Mouse (Mus musculus) effector memory CD4-positive, alpha-beta T cell, adult 7 months (primary cell): Measurements from ENCODE around the gene Dhfr. TPM values are rescaled to one million over a fixed set of nuclear protein-coding genes. Genes with fewer than 3 reads are reported as not detected.

Experiments
- polyA plus RNA-seq: library from polyadenylated mRNA; unstranded; fragments of 100-300 nt; shearing (Covaris generic); gene quantifications from one replicate; pipeline ENCODE4 v1.2.1, GENCODE M21; 2017

The Dhfr gene
- polyA plus RNA-seq = 1.0 TPM

GRCm38 (mm10) chr13:92354456-92355271 lies at the start of gene Dhfr, which contains the start of gene Msh3:
TSS of gene Dhfr (plus strand) at chr13:92354726.
TSS of gene Msh3 (minus strand) at chr13:92355003.

GRCm38 (mm10) chr13:92305680-92306079 lies 48.8 kb upstream of the Dhfr start, which contains the start of gene Gm20379:
TSS of gene Gm20379 (plus strand) at chr13:92305980.

GRCm38 (mm10) chr13:92425758-92426264 lies 71.3 kb downstream of the Dhfr start, which contains the start of gene Ankrd34b:
TSS of gene Ankrd34b (plus strand) at chr13:92425896.

Other genes starting within 250 kb of the Dhfr start
- gene Rasgrf2, start 223.1 kb upstream of the Dhfr start, polyA plus RNA-seq = 3.2 TPM
- gene Gm20379, start 48.7 kb upstream of the Dhfr start, polyA plus RNA-seq = 0.65 TPM
- 26.2 TPM for gene Msh3, start 277 bp downstream of the Dhfr start, polyA plus RNA-seq
- not detected for gene Ankrd34b, start 71.2 kb downstream of the Dhfr start, polyA plus RNA-seq
- 8.2 TPM for gene Fam151b, start 129.3 kb downstream of the Dhfr start, polyA plus RNA-seq
- 14.1 TPM for gene Zfyve16, start 176.1 kb downstream of the Dhfr start, polyA plus RNA-seq
- not detected for gene Spz1, start 221.4 kb downstream of the Dhfr start, polyA plus RNA-seq